Mouse (Mus musculus) C2C12 (cell line): ENCODE data around the gene Fgf23.

Source experiments
- CTCF ChIP-seq: IDR thresholded peaks from one replicate; pipeline ENCODE4 v1.5.1; 2011; ENCODE audit not compliant: control insufficient read depth, insufficient read depth, insufficient read length
- FOSL1 ChIP-seq: IDR thresholded peaks from one replicate; pipeline ENCODE4 v1.8.0; 2011; ENCODE audit warnings: mild to moderate bottlenecking, low read length; ENCODE audit not compliant: poor library complexity, insufficient read depth, severe bottlenecking
- MAX ChIP-seq: IDR thresholded peaks from one replicate; pipeline ENCODE4 v1.6.1; 2011; ENCODE audit warnings: mild to moderate bottlenecking, control low read depth
- MYOG ChIP-seq: IDR thresholded peaks from one replicate; pipeline ENCODE4 v1.6.1; 2011; ENCODE audit not compliant: control insufficient read depth, insufficient read length; ENCODE audit errors: extremely low read depth
- USF1 ChIP-seq: IDR thresholded peaks from one replicate; pipeline ENCODE4 v1.6.1; 2011; ENCODE audit warnings: low read depth, mild to moderate bottlenecking, control low read depth, moderate library complexity

GRCm38 (mm10) chr6:127064815-127065214 is 7.9 kb upstream of the Fgf23 start:
- no peak for TF ChIP-seq CTCF
- no peak for TF ChIP-seq USF1
- no peak for TF ChIP-seq MYOG
- TF ChIP-seq FOSL1: no peak
- TF ChIP-seq MAX: no peak
